Mouse (Mus musculus) lung, postnatal 0 days (tissue): ENCODE results near the gene 9130019O22Rik. TPM values are rescaled to one million over a fixed set of nuclear protein-coding genes. Genes with fewer than 3 reads are reported as not detected.

Source experiments
- ATAC-seq: fragments of 200-750 bp; cut with Nextera tagmentation; 2 replicates; pipeline ENCODE4 v1.8.0; 2017; ENCODE audit warnings: moderate library complexity
- DNase-seq: peaks from one replicate; pipeline ENCODE4 v3.0.0-alpha.2; 2016; ENCODE audit warnings: low spot score
- H3K27ac ChIP-seq: fragments of 300-500 bp; sonication (generic); 2 replicates; pipeline ENCODE4 v1.5.1; 2014; ENCODE audit warnings: antibody characterized with exemption, mild to moderate bottlenecking, low read length, mixed read lengths
- H3K27me3 ChIP-seq: fragments of 300-500 bp; sonication (generic); replicated peaks from 2 replicates; pipeline ENCODE4 v1.6.1; 2014; ENCODE audit warnings: low read length, mixed read lengths; ENCODE audit not compliant: insufficient read depth
- H3K36me3 ChIP-seq: fragments of 300-500 bp; sonication (generic); 2 replicates; pipeline ENCODE4 v1.6.1; 2014; ENCODE audit warnings: low read length, mixed read lengths; ENCODE audit not compliant: insufficient read depth
- H3K4me1 ChIP-seq: fragments of 300-500 bp; sonication (generic); 2 replicates; pipeline ENCODE4 v1.6.1; 2014; ENCODE audit warnings: antibody characterized with exemption, low read depth, low read length, mixed read lengths; ENCODE audit not compliant: insufficient read depth
- H3K4me2 ChIP-seq: fragments of 300-500 bp; sonication (generic); replicated peaks from 2 replicates; pipeline ENCODE4 v1.6.1; 2014; ENCODE audit warnings: low read depth, mild to moderate bottlenecking, low read length, moderate library complexity, mixed read lengths
- H3K4me3 ChIP-seq: fragments of 300-500 bp; sonication (generic); 2 replicates; pipeline ENCODE4 v1.5.1; 2014; ENCODE audit warnings: low read depth, low read length
- H3K9ac ChIP-seq: fragments of 300-500 bp; sonication (generic); replicated peaks from 2 replicates; pipeline ENCODE4 v1.6.1; 2014; ENCODE audit warnings: low read depth, mild to moderate bottlenecking
- H3K9me3 ChIP-seq: fragments of 300-500 bp; sonication (generic); 2 replicates; pipeline ENCODE4 v1.6.1; 2016; ENCODE audit warnings: low read length, mixed read lengths
- CTCF ChIP-seq: IDR thresholded peaks from 2 replicates; pipeline ENCODE4 v1.5.1; 2016; ENCODE audit warnings: antibody characterized with exemption, mild to moderate bottlenecking
- EP300 ChIP-seq: IDR thresholded peaks from 2 replicates; pipeline ENCODE4 v1.6.1; 2016; ENCODE audit warnings: antibody characterized with exemption, mild to moderate bottlenecking, control low read depth
- WGBS: fragments of 180-500 bp; shearing (Covaris S2); extraction: QIAGEN DNeasy Blood & Tissue Kit; methylation state at CpG from one replicate; pipeline ENCODE4 v1.1.7; 2014; 5-methylcytosine and 5-hydroxymethylcytosine counted together
- polyA plus RNA-seq: library from polyadenylated mRNA; unstranded; fragments of >200 nt; fragmentation: Nextera tagmentation; extraction: Ambion mirVana; gene quantifications from 2 replicates; pipeline ENCODE4 v1.2.1, GENCODE M21; 2015

The 9130019O22Rik gene
- polyA plus RNA-seq, 1 experiment from 2014 or later = 5.4 TPM

DNA sequence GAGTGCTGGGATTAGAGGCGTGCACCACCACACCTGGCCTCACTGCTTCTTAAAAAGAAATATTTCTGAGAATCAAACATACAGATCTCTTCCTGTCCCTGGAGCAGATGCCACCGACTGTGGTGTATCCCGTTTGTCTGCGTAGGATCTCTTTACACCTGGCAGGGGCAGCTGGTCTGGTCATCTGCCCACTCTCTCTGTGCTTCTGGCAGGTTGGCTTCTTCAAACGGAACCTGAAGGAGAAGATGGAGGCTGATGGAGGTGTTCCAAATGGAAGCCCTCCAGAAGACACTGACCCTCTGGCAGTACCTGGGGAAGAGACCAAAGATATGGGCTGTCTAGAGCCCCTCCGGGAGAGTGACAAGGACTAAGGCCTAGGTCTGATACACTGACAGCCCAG lies 53.7 kb downstream of the 9130019O22Rik start:
- H3K4me2 ChIP-seq = no peak overlapping the region
- 74% methylated on average over 6 of the region's 6 CpGs for WGBS
- no peak for TF ChIP-seq EP300
- no peak for TF ChIP-seq CTCF
- no peaks in the 10 kb centered on the region for H3K27me3 ChIP-seq
- H3K4me1 ChIP-seq = no peaks in the 10 kb centered on the region
- no peaks in the 10 kb centered on the region for H3K36me3 ChIP-seq
- H3K9me3 ChIP-seq = no peaks in the 10 kb centered on the region
- H3K27ac ChIP-seq = no peak overlapping the region
- H3K9ac ChIP-seq = no peak overlapping the region
- H3K4me3 ChIP-seq = no peak overlapping the region
- DNase-seq = no peak
- no peak for ATAC-seq

Other genes with a start within 250 kb of the 9130019O22Rik start
- 0.73 and 0.83 TPM in 2 replicates for gene Spn, start 249.3 kb downstream of the 9130019O22Rik start, polyA plus RNA-seq
- 28.4 and 29.6 TPM in 2 replicates for gene Cd2bp2, start 191.1 kb downstream of the 9130019O22Rik start, polyA plus RNA-seq
- 14.4 and 15.0 TPM in 2 replicates for gene Tbc1d10b, start 178.7 kb downstream of the 9130019O22Rik start, polyA plus RNA-seq
- gene Mylpf, start 178.3 kb downstream of the 9130019O22Rik start, polyA plus RNA-seq = 6.4 and 8.0 TPM in 2 replicates
- 15.5 and 15.7 TPM in 2 replicates for gene Zfp553, start 154.1 kb downstream of the 9130019O22Rik start, polyA plus RNA-seq
- 13.0 TPM in 2 replicates for gene Sept1, start 154.0 kb downstream of the 9130019O22Rik start, polyA plus RNA-seq
- 34.9 and 36.9 TPM in 2 replicates for gene Zfp771, start 142.9 kb downstream of the 9130019O22Rik start, polyA plus RNA-seq
- 35.7 and 36.4 TPM in 2 replicates for gene Dctpp1, start 126.5 kb downstream of the 9130019O22Rik start, polyA plus RNA-seq
- gene Sephs2, start 113.1 kb downstream of the 9130019O22Rik start, polyA plus RNA-seq = 59.4 and 66.9 TPM in 2 replicates
- gene Itgal, start 90.9 kb downstream of the 9130019O22Rik start, polyA plus RNA-seq = 3.7 and 3.8 TPM in 2 replicates
- 12.5 and 12.8 TPM in 2 replicates for gene Zfp768, start 41.6 kb downstream of the 9130019O22Rik start, polyA plus RNA-seq
- 7.3 and 7.9 TPM in 2 replicates for gene Zfp747, start 11.1 kb downstream of the 9130019O22Rik start, polyA plus RNA-seq
- gene E430018J23Rik, start 6.5 kb upstream of the 9130019O22Rik start, polyA plus RNA-seq = 3.7 and 4.6 TPM in 2 replicates
- gene Zfp764, start 19.7 kb upstream of the 9130019O22Rik start, polyA plus RNA-seq = 6.0 and 6.7 TPM in 2 replicates
- 27.4 and 28.9 TPM in 2 replicates for gene Zfp688, start 34.9 kb upstream of the 9130019O22Rik start, polyA plus RNA-seq
- 2.6 and 3.5 TPM in 2 replicates for gene Zfp689, start 62.0 kb upstream of the 9130019O22Rik start, polyA plus RNA-seq
- 37.6 and 37.7 TPM in 2 replicates for gene Prr14, start 72.4 kb upstream of the 9130019O22Rik start, polyA plus RNA-seq
- 9.9 and 11.1 TPM in 2 replicates for gene Fbrs, start 92.0 kb upstream of the 9130019O22Rik start, polyA plus RNA-seq
- 19.2 and 19.3 TPM in 2 replicates for gene Srcap, start 124.8 kb upstream of the 9130019O22Rik start, polyA plus RNA-seq
- gene Gm42715, start 132.4 kb upstream of the 9130019O22Rik start, polyA plus RNA-seq = 9.3 and 10.3 TPM in 2 replicates
- gene Tmem265, start 174.2 kb upstream of the 9130019O22Rik start, polyA plus RNA-seq = 5.4 and 6.1 TPM in 2 replicates
- gene Phkg2, start 186.2 kb upstream of the 9130019O22Rik start, polyA plus RNA-seq = 31.7 and 34.4 TPM in 2 replicates
- gene Ccdc189, start 201.4 kb upstream of the 9130019O22Rik start, polyA plus RNA-seq = 28.8 and 29.5 TPM in 2 replicates
- 25.9 and 27.1 TPM in 2 replicates for gene Rnf40, start 201.6 kb upstream of the 9130019O22Rik start, polyA plus RNA-seq
- gene Zfp629, start 228.6 kb upstream of the 9130019O22Rik start, polyA plus RNA-seq = 5.2 and 6.0 TPM in 2 replicates